Mouse (Mus musculus): ENCODE measurements around the gene Timd4.

- no peak for TF ChIP-seq CTCF (IDR thresholded peaks at IDR 0.05; ENCODE audit: low read depth)
- TF ChIP-seq EP300 (IDR thresholded peaks at IDR 0.05; ENCODE audit: low read depth) = no peak
These were observed 36.1 kb downstream of the Timd4 start for GRCm38 (mm10) chr11:46846661-46847060.
